Comparison of ENCODE assay signal across 19 mouse cellular contexts in the genomic region with DNA sequence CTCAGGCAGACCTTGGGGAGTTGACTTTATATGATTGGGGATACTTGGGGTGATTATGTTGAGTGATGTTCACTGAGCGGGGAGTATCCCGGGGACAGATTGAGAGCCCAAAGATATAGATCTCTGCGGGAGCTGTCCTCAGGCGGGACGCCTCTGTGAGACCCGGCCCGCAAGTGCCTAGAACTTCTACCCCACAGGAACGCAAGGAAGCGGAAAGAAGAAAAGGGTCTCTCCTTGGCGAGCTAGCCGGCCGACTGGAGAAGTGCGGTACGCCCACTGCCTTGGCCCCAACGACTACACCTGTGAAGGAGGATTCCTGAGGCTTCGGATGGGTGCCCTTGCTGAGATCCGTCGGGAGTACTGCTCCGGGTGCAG. TPM values are rescaled to one million over a fixed set of nuclear protein-coding genes. Genes with fewer than 3 reads are reported as not detected.
DNase-seq lines count a peak whose midpoint lies in the region; ATAC-seq and TF ChIP-seq lines count a peak whose summit lies in the region.
"Had no signal": no experiment of that assay in that cellular context is flagged by ENCODE, and none has a peak within 500 bp of the region (broad histone marks: within the 10 kb centered on the region; RNA-seq: fewer than 3 reads in every experiment).

No protein-coding gene starts in this region.

- no peak for TF ChIP-seq CTCF in left cerebral cortex, adult 2 months (IDR thresholded peaks at IDR 0.05)

- peaks cover 32% of the 10 kb centered on the region for H3K4me1 ChIP-seq in heart, embryonic 10.5 days
- H3K4me1 ChIP-seq in midbrain, embryonic 15.5 days = peaks cover 15% of the 10 kb centered on the region
- H3K4me1 ChIP-seq in midbrain, embryonic 14.5 days (ENCODE audit: control insufficient read depth, insufficient read depth, low read length) = no peaks in the 10 kb centered on the region
- H3K4me1 ChIP-seq in forebrain, embryonic 13.5 days = peaks cover 43% of the 10 kb centered on the region
- peaks cover 6% of the 10 kb centered on the region for H3K4me1 ChIP-seq in neural tube, embryonic 11.5 days (ENCODE audit: control insufficient read depth, insufficient read depth, low read length)

- DNase-seq in heart, embryonic 10.5 days (ENCODE audit: low spot score) = no peak
- DNase-seq in heart, adult 8-10 months (ENCODE audit: low spot score) = no peak
- no peak for DNase-seq in midbrain, embryonic 14.5 days
- DNase-seq in neural tube, embryonic 11.5 days (ENCODE audit: low spot score) = peak; percentile 31
- no peak for DNase-seq in left cerebral cortex, adult 2 months (ENCODE audit: extremely low spot score in 1 of 2, low spot score in 2 of 2)
- no peak for DNase-seq in layer of hippocampus, adult 9-11 months
- DNase-seq: cerebellum, adult 18-20 months; heart, postnatal 36 days; layer of hippocampus, postnatal 36 days had no signal

- H3K9ac ChIP-seq in midbrain, embryonic 15.5 days = no peak overlapping the region
- H3K9ac ChIP-seq in midbrain, embryonic 14.5 days (replicated peaks; ENCODE audit: low read length) = no peak overlapping the region
- peak overlapping the region; percentile 51 for H3K9ac ChIP-seq in forebrain, embryonic 13.5 days
- H3K9ac ChIP-seq in neural tube, embryonic 11.5 days (ENCODE audit: low read length) = no peak overlapping the region
- H3K9ac ChIP-seq: kidney, embryonic 15.5 days; neural tube, embryonic 13.5 days had no signal

- peak overlapping the region; percentile 42; the same call in 1 of the 2 replicates for H3K4me3 ChIP-seq in heart, embryonic 10.5 days
- H3K4me3 ChIP-seq in midbrain, embryonic 15.5 days = no peak overlapping the region
- no peak overlapping the region for H3K4me3 ChIP-seq in midbrain, embryonic 14.5 days (replicated peaks; ENCODE audit: low read depth, low read length)
- H3K4me3 ChIP-seq in forebrain, embryonic 13.5 days = peak overlapping the region; percentile 57
- H3K4me3 ChIP-seq in neural tube, embryonic 11.5 days (ENCODE audit: low read depth, low read length) = no peak overlapping the region
- no peak overlapping the region for H3K4me3 ChIP-seq in left cerebral cortex, adult 2 months
- H3K4me3 ChIP-seq: kidney, embryonic 15.5 days; neural tube, embryonic 13.5 days had no signal

- no peak overlapping the region for H3K27ac ChIP-seq in heart, embryonic 10.5 days
- no peak overlapping the region for H3K27ac ChIP-seq in midbrain, embryonic 15.5 days
- H3K27ac ChIP-seq in midbrain, embryonic 14.5 days (replicated peaks; ENCODE audit: low read depth, low read length) = no peak overlapping the region
- H3K27ac ChIP-seq in forebrain, embryonic 13.5 days = peak overlapping the region; percentile 44
- no peak overlapping the region for H3K27ac ChIP-seq in neural tube, embryonic 11.5 days (ENCODE audit: low read depth, low read length)
- H3K27ac ChIP-seq in left cerebral cortex, adult 2 months = no peak overlapping the region
- H3K27ac ChIP-seq: kidney, embryonic 15.5 days; neural tube, embryonic 13.5 days had no signal

- H3K27me3 ChIP-seq in heart, embryonic 10.5 days (ENCODE audit: insufficient read depth, poor library complexity, severe bottlenecking) = peaks cover 100% of the 10 kb centered on the region
- H3K27me3 ChIP-seq in midbrain, embryonic 15.5 days (replicated peaks) = peaks cover 94% of the 10 kb centered on the region
- peaks cover 89% of the 10 kb centered on the region for H3K27me3 ChIP-seq in midbrain, embryonic 14.5 days (ENCODE audit: control insufficient read depth, insufficient read depth, low read length)
- H3K27me3 ChIP-seq in forebrain, embryonic 13.5 days = peaks cover 90% of the 10 kb centered on the region
- H3K27me3 ChIP-seq in neural tube, embryonic 11.5 days (ENCODE audit: control insufficient read depth, insufficient read depth, low read length) = peaks cover 96% of the 10 kb centered on the region

- 0 out of 2 replicates have a peak overlapping the region, but pooled peaks have one; percentile 4 for H3K4me2 ChIP-seq in midbrain, embryonic 15.5 days
- H3K4me2 ChIP-seq in midbrain, embryonic 14.5 days (ENCODE audit: low read length) = no peak overlapping the region
- H3K4me2 ChIP-seq in forebrain, embryonic 13.5 days = peak overlapping the region; percentile 77
- H3K4me2 ChIP-seq in neural tube, embryonic 11.5 days (ENCODE audit: low read depth) = no peak overlapping the region
- H3K4me2 ChIP-seq: neural tube, embryonic 13.5 days had no signal

- no peak for ATAC-seq in midbrain, embryonic 15.5 days (replicated peaks)
- ATAC-seq in midbrain, embryonic 14.5 days (ENCODE audit: low FRiP score, low TSS enrichment) = no peak
- ATAC-seq in forebrain, embryonic 13.5 days = no peak
- ATAC-seq in neural tube, embryonic 11.5 days (ENCODE audit: insufficient read depth, low FRiP score, low TSS enrichment) = no peak

- intact Hi-C loops in left cerebral cortex, adult 2 months (cut with DNase I) = loop anchor here (2.0 kb wide), 1 partner anchor 19 kb away; no protein-coding TSS in a partner anchor

- H3K36me3 ChIP-seq in heart, embryonic 10.5 days = no peaks in the 10 kb centered on the region
- no peaks in the 10 kb centered on the region for H3K36me3 ChIP-seq in midbrain, embryonic 15.5 days (replicated peaks)
- H3K36me3 ChIP-seq in midbrain, embryonic 14.5 days (ENCODE audit: control insufficient read depth, insufficient read depth, low read length) = no peaks in the 10 kb centered on the region
- H3K36me3 ChIP-seq in forebrain, embryonic 13.5 days (ENCODE audit: poor library complexity, severe bottlenecking) = no peaks in the 10 kb centered on the region
- no peaks in the 10 kb centered on the region for H3K36me3 ChIP-seq in neural tube, embryonic 11.5 days (ENCODE audit: control insufficient read depth, insufficient read depth, low read length)
- H3K36me3 ChIP-seq: kidney, embryonic 15.5 days; neural tube, embryonic 13.5 days had no signal

- no peaks in the 10 kb centered on the region for H3K9me3 ChIP-seq in heart, embryonic 10.5 days
- H3K9me3 ChIP-seq in midbrain, embryonic 15.5 days = no peaks in the 10 kb centered on the region
- no peaks in the 10 kb centered on the region for H3K9me3 ChIP-seq in midbrain, embryonic 14.5 days (ENCODE audit: control insufficient read depth, low read length)
- no peaks in the 10 kb centered on the region for H3K9me3 ChIP-seq in forebrain, embryonic 13.5 days (replicated peaks)
- no peaks in the 10 kb centered on the region for H3K9me3 ChIP-seq in neural tube, embryonic 11.5 days (ENCODE audit: control insufficient read depth, low read length)
- H3K9me3 ChIP-seq: kidney, embryonic 15.5 days; neural tube, embryonic 13.5 days had no signal

- WGBS in heart, embryonic 10.5 days = 1% methylated on average over 19 of the region's 19 CpGs
- under 1% methylated on average over 19 of the region's 19 CpGs for WGBS in midbrain, embryonic 15.5 days
- WGBS in midbrain, embryonic 14.5 days = under 1% methylated on average over 19 of the region's 19 CpGs
- 0% methylated on average over 19 of the region's 19 CpGs for WGBS in forebrain, embryonic 13.5 days
- 2% methylated on average over 19 of the region's 19 CpGs for WGBS in neural tube, embryonic 11.5 days

RNA-seq across cellular contexts. Expression of a gene that starts 2.0 kb away (rescaled TPM):
- polyA plus RNA-seq in heart, embryonic 10.5 days (2016; fragmentation: Nextera tagmentation; extraction: Ambion mirVana) = not detected in 2 replicates
- not detected for total RNA-seq in heart, adult 8-10 months (2022)
- polyA plus RNA-seq in midbrain, embryonic 15.5 days (2015; fragmentation: Nextera tagmentation; extraction: Ambion mirVana) = 0.92 and 1.0 TPM in 2 replicates
- polyA plus RNA-seq in midbrain, embryonic 14.5 days (2014; fragmentation: Nextera tagmentation; extraction: Ambion mirVana) = not detected in 2 replicates
- 0.90 and 1.0 TPM in 2 replicates for polyA plus RNA-seq in forebrain, embryonic 13.5 days (2015; fragmentation: Nextera tagmentation; extraction: Ambion mirVana)
- polyA plus RNA-seq in neural tube, embryonic 11.5 days (2014; fragmentation: Nextera tagmentation; extraction: Ambion mirVana) = not detected in 2 replicates
- total RNA-seq in left cerebral cortex, adult 2 months (2021) = 1 to 10 TPM; 1.4 to 2.9 TPM
- total RNA-seq: granulocyte monocyte progenitor cell, adult 5-6 weeks; heart, postnatal 36 days; liver, adult 2 months; megakaryocyte-erythroid progenitor cell, adult 5-6 weeks; MEL had no signal
- polyA plus RNA-seq: kidney, embryonic 15.5 days; liver, adult 2 months; lung, embryonic 16.5 days; neural tube, embryonic 13.5 days had no signal

RNA-seq across cellular contexts. Expression of a gene that starts 47.2 kb away (rescaled TPM):
- not detected in 2 replicates for polyA plus RNA-seq in heart, embryonic 10.5 days (2016; fragmentation: Nextera tagmentation; extraction: Ambion mirVana)
- total RNA-seq in heart, adult 8-10 months (2022) = not detected
- not detected in 2 replicates for polyA plus RNA-seq in midbrain, embryonic 15.5 days (2015; fragmentation: Nextera tagmentation; extraction: Ambion mirVana)
- not detected in 2 replicates for polyA plus RNA-seq in midbrain, embryonic 14.5 days (2014; fragmentation: Nextera tagmentation; extraction: Ambion mirVana)
- not detected in 2 replicates for polyA plus RNA-seq in forebrain, embryonic 13.5 days (2015; fragmentation: Nextera tagmentation; extraction: Ambion mirVana)
- not detected in 2 replicates for polyA plus RNA-seq in neural tube, embryonic 11.5 days (2014; fragmentation: Nextera tagmentation; extraction: Ambion mirVana)
- not detected for total RNA-seq in left cerebral cortex, adult 2 months (2021)
- total RNA-seq: granulocyte monocyte progenitor cell, adult 5-6 weeks; heart, postnatal 36 days; layer of hippocampus, postnatal 36 days; liver, adult 2 months; megakaryocyte-erythroid progenitor cell, adult 5-6 weeks; MEL had no signal
- polyA plus RNA-seq: frontal cortex, adult 2 months; kidney, embryonic 15.5 days; liver, adult 2 months; lung, embryonic 16.5 days; neural tube, embryonic 13.5 days had no signal

Comparison
In these comparisons a context has a peak if more than half of its experiments do, and no peak if none do; other contexts are left out.
1. H3K4me2 ChIP-seq: peak in midbrain, embryonic 15.5 days (single experiment) and forebrain, embryonic 13.5 days (single experiment); none in midbrain, embryonic 14.5 days (single experiment) and neural tube, embryonic 11.5 days (single experiment).
2. H3K4me3 ChIP-seq: peak in heart, embryonic 10.5 days (single experiment) and forebrain, embryonic 13.5 days (single experiment); none in midbrain, embryonic 15.5 days (single experiment), midbrain, embryonic 14.5 days (single experiment), neural tube, embryonic 11.5 days (single experiment) and left cerebral cortex, adult 2 months (single experiment).